Mouse (Mus musculus) C2C12 (cell line): ENCODE data around the gene Axl. TPM values are rescaled to one million over a fixed set of nuclear protein-coding genes. Genes with fewer than 3 reads are reported as not detected.

Experiments used
- H3K27me3 ChIP-seq: one replicate; pipeline ENCODE4 v1.6.1; 2011; ENCODE audit not compliant: control insufficient read depth, insufficient read depth, insufficient read length
- H3K36me3 ChIP-seq: one replicate; pipeline ENCODE4 v1.6.1; 2011; ENCODE audit not compliant: control insufficient read depth, insufficient read depth
- H3K4me3 ChIP-seq: one replicate; pipeline ENCODE4 v1.5.1; 2011; ENCODE audit warnings: mild to moderate bottlenecking, control low read depth; ENCODE audit not compliant: poor library complexity, insufficient read depth, severe bottlenecking
- H3K79me2 ChIP-seq: one replicate; pipeline ENCODE4 v1.6.1; 2011; ENCODE audit not compliant: control insufficient read depth, insufficient read depth
- H3K79me3 ChIP-seq: one replicate; pipeline ENCODE4 v1.6.1; 2011; ENCODE audit warnings: low read depth, control low read depth
- H3ac ChIP-seq: one replicate; pipeline ENCODE3; 2011; ENCODE audit warnings: low read depth; ENCODE audit not compliant: control insufficient read depth, insufficient read length
- CEBPB ChIP-seq: IDR thresholded peaks from one replicate; pipeline ENCODE4 v1.6.1; 2011; ENCODE audit warnings: low read depth, mild to moderate bottlenecking, control low read depth, moderate library complexity
- CTCF ChIP-seq: IDR thresholded peaks from one replicate; pipeline ENCODE4 v1.5.1; 2011; ENCODE audit not compliant: control insufficient read depth, insufficient read depth, insufficient read length
- FOSL1 ChIP-seq: IDR thresholded peaks from one replicate; pipeline ENCODE4 v1.8.0; 2011; ENCODE audit warnings: mild to moderate bottlenecking, low read length; ENCODE audit not compliant: poor library complexity, insufficient read depth, severe bottlenecking
- MAX ChIP-seq: IDR thresholded peaks from one replicate; pipeline ENCODE4 v1.6.1; 2011; ENCODE audit warnings: mild to moderate bottlenecking, control low read depth
- MYOD1 ChIP-seq: IDR thresholded peaks from one replicate; pipeline ENCODE4 v1.6.1; 2011; ENCODE audit warnings: low read depth; ENCODE audit not compliant: control insufficient read depth, insufficient read length
- MYOG ChIP-seq: IDR thresholded peaks from one replicate; pipeline ENCODE4 v1.6.1; 2011; ENCODE audit not compliant: control insufficient read depth, insufficient read length; ENCODE audit errors: extremely low read depth
- USF1 ChIP-seq: IDR thresholded peaks from one replicate; pipeline ENCODE4 v1.6.1; 2011; ENCODE audit warnings: low read depth, mild to moderate bottlenecking, control low read depth, moderate library complexity
- polyA plus RNA-seq: library from polyadenylated mRNA; unstranded; fragments of >200 nt; fragmentation: generic; extraction: Trizol; gene quantifications from one replicate; pipeline ENCODE4 v1.2.1, GENCODE M21; 2012; ENCODE audit warnings: missing spikeins

The Axl gene
- polyA plus RNA-seq, 1 experiment = 270 TPM

DNA sequence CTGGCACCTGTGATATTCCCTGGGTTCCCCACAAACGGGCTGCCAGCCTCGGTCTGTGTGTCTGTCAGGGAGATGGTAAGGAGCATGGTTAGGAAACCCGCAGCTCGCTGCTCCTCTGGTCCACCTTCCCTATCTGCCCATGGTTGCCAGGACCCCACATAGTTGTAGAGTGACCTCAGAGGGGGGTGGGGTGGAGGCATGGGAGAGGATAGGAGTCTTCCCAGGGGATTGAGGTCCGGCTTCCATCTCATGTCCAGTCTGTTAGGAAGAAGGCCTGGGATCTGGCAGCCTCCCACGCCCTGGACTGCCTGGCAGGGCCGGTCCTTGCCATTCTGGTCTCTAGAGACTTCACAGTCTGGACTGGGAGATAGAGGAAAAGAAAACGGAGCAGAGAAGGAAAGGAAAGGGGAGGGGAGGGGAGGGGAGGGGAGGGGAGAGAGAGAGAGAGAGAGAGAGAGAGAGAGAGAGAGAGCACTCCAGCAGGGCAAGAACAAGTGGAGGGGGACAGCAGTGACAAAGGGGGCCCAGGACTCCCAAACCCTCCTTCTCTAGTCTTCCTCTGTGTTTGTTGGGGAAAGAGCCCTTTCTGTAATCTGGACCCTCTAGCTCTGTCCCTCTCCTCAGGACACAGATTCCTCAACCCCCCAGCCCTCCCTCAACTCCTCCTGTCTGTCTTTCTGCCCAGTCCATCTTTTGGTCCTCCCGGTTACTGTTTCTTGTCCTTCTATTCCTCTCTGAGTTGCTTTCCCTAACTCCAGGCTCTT is 867 bp downstream of the Axl start:
- Histone ChIP-seq H3K4me3 (peak overlapping the region; percentile 65), H3ac (peak overlapping the region; percentile 88), H3K79me3 (peaks cover 38% of the 10 kb centered on the region), H3K27me3 (no peaks in the 10 kb centered on the region), H3K36me3 (peaks cover 26% of the 10 kb centered on the region), H3K79me2 (peaks cover 68% of the 10 kb centered on the region)
- peak; percentile 13 for TF ChIP-seq MAX
- TF ChIP-seq MYOD1 = no peak

DNA sequence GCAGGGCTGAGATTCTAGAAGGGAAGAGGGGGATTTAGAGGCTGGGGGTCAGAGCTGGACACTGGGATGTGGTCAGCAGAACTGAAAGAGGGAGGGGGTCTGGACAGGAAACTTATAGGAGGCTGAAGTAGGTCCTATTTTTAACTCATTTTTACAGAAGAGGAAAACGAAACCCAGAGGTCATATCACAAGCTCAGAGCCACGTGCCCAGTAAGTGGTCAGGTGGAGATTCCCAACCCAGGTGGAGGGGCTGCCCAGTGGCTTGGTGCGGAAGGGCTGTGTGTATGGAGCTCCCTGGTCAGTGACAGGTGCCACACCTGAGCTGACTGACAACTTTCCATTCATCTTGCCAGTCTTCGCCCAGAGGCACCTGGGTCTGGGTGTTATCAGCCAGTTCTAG is 1.5 kb downstream of the Axl start:
- peaks cover 68% of the 10 kb centered on the region for H3K79me2 ChIP-seq
- no peak for TF ChIP-seq FOSL1
- peak; percentile 46 for TF ChIP-seq USF1
- H3K79me3 ChIP-seq = peaks cover 38% of the 10 kb centered on the region
- peak overlapping the region; percentile 54 for H3ac ChIP-seq
- H3K36me3 ChIP-seq = peaks cover 26% of the 10 kb centered on the region
- H3K27me3 ChIP-seq = no peaks in the 10 kb centered on the region
- peak overlapping the region; percentile 65 for H3K4me3 ChIP-seq

DNA sequence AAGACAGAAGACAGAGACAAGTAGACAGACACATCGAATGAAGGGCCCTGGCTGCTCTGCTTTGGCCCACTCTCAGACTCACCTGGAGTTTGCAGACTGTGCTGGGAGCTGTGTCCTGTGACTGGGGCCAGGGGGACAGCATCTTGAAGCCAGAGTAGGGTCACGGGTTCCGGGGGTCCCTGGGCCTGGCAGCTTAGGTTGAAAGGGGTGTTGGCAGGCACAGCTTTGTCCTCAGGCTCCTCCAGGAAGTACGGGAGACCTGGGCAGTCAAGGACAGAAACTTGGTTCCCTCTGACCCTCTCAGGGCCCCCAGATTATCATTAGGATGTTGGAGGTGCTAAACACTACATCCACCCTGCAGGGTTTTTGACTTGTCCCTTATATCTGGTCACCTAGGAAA is 2.8 kb downstream of the Axl start:
- H3K79me2 ChIP-seq = peaks cover 68% of the 10 kb centered on the region

DNA sequence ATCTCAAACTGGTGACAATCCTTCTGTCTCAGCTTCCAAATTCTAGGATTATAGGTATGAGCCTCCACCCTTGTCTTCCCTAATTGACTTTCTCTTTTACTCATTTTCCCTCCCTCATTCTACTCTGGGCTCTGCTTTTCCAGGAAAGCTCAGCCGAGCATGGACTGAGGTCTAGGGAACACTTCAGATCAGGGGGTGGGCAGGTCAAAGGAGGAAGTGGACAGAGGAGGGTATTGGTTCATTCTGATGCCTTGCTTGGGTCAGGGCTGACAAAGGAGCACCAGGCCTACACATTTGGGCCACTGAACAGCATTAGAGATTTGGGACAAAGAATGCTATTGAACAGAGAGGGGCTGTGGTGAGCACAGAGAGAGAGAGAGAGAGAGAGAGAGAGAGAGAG is 3.7 kb downstream of the Axl start:
- no peak overlapping the region for H3ac ChIP-seq
- no peaks in the 10 kb centered on the region for H3K27me3 ChIP-seq
- no peak overlapping the region for H3K4me3 ChIP-seq
- H3K36me3 ChIP-seq = peaks cover 41% of the 10 kb centered on the region
- peaks cover 34% of the 10 kb centered on the region for H3K79me3 ChIP-seq
- H3K79me2 ChIP-seq = peaks cover 68% of the 10 kb centered on the region
- no peak for TF ChIP-seq MYOD1
- no peak for TF ChIP-seq MAX
- TF ChIP-seq MYOG = no peak
- TF ChIP-seq FOSL1 = no peak
- TF ChIP-seq CEBPB = no peak
- no peak for TF ChIP-seq USF1

More for the DNA sequence above, 2.8 kb downstream of the Axl start:
- H3K27me3 ChIP-seq = no peaks in the 10 kb centered on the region
- H3ac ChIP-seq = peak overlapping the region; percentile 56
- peaks cover 31% of the 10 kb centered on the region for H3K36me3 ChIP-seq
- TF ChIP-seq CTCF (no peak), MYOG (no peak), CEBPB (no peak), MAX (no peak), MYOD1 (no peak), FOSL1 (no peak), USF1 (no peak)
- peak overlapping the region; percentile 23 for H3K4me3 ChIP-seq
- H3K79me3 ChIP-seq = peaks cover 36% of the 10 kb centered on the region

DNA sequence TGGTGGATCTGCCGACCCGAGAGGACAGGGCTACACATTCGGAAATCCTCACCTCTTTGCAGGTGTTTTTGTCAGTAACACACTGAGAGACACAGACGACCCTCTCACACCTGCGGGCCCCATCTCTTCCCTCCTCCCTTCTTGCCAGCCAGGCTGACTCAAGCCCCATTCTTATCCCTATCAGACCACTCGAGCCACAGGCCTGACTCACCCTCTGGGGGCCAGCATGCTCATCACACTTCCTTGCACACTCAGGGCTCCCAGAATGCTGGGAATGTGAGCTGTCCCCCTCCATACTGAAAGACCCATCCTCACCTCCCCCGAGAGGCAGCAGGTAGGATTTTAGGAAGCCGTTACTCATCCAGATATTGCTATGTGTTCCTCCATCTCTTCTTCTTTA is 4.8 kb downstream of the Axl start:
- peaks cover 68% of the 10 kb centered on the region for H3K79me2 ChIP-seq
- H3K4me3 ChIP-seq = no peak overlapping the region
- peaks cover 49% of the 10 kb centered on the region for H3K36me3 ChIP-seq
- TF ChIP-seq FOSL1 (peak; percentile 41), CTCF (no peak), MAX (no peak), USF1 (no peak), MYOD1 (peak; percentile 70)
- H3K27me3 ChIP-seq = no peaks in the 10 kb centered on the region
- peaks cover 34% of the 10 kb centered on the region for H3K79me3 ChIP-seq
- H3ac ChIP-seq = peak overlapping the region; percentile 32

DNA sequence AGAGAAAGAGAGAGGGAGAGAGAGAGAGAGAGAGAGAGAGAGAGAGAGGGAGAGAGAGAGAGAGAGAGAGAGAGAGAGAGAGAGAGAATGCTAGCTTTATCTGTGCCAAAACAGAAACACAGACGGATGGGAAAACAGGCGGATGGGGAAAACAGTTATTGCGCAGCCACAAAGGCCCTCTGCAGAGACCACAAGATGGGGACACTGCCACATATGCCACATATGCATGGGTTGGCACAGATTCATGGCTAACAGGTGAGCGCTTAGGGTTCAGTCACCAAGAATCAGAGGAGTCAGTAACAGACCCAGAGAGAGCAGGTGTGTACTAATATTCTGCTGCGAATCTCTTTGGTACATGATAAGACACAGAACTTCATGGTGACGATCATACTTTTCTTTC is 5.8 kb downstream of the Axl start:
- peaks cover 36% of the 10 kb centered on the region for H3K79me3 ChIP-seq
- H3K4me3 ChIP-seq = no peak overlapping the region
- H3K79me2 ChIP-seq = peaks cover 68% of the 10 kb centered on the region
- H3K36me3 ChIP-seq = peaks cover 59% of the 10 kb centered on the region
- TF ChIP-seq MYOD1 = peak; percentile 80
- TF ChIP-seq MYOG = no peak
- no peaks in the 10 kb centered on the region for H3K27me3 ChIP-seq
- no peak overlapping the region for H3ac ChIP-seq
